Mouse (Mus musculus) E14TG2a.4 (cell line): ENCODE results near the gene Ankrd52.

Experiments used
- CTCF ChIP-seq: conservative IDR thresholded peaks from 2 replicates; pipeline ENCODE4 v1.5.1; 2014; ENCODE audit warnings: low read length
- POU5F1 ChIP-seq: IDR thresholded peaks from 2 replicates; pipeline ENCODE4 v1.6.1; 2014; ENCODE audit warnings: low read length, borderline replicate concordance

DNA sequence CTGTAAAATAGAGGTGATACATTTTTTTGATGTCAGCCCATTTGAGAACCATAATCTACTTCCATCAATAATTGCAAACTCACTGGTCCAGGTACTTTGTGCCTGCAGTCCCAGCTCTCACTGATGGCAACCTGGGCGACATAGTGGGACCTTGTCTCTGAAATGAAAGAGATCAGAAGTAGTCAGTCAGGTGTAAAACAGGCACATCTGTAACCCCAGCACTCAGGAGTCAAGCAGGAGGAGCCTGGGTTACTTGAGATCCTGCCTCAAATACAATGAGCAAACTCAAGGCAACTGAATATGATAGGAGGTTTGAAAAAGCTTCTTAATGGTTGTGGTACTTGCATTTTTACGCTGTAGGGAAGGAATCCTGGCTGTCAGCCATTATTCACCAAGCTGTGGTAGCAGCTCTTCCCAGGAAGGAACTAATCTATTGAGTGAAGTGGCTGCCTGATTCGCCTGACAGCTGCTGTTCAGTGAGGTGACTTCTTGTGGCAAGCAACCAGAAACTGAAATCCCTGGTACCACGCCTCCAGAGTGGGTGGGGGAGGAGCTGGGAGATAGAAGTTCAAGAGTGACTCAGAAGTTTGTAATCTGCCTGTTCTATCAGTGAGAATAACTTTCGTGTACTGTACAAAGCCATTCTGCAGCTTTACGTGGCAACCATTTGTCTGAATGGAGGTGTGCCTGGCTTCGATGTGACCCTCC is 32.2 kb upstream of the Ankrd52 start:
- TF ChIP-seq CTCF = no peak
- no peak for TF ChIP-seq POU5F1
